Mouse (Mus musculus) forebrain, embryonic 10.5 days (tissue): Measurements from ENCODE around the gene Daam2. TPM values are rescaled to one million over a fixed set of nuclear protein-coding genes. Genes with fewer than 3 reads are reported as not detected.

Source experiments
- DNase-seq: peaks from one replicate; pipeline ENCODE4 v3.0.0-alpha.2; 2017; ENCODE audit warnings: low spot score; ENCODE audit errors: extremely low spot score
- H3K27ac ChIP-seq: fragments of 300-500 bp; sonication (generic); 2 replicates; pipeline ENCODE4 v1.5.1; 2016; ENCODE audit warnings: mild to moderate bottlenecking
- H3K27me3 ChIP-seq: fragments of 300-500 bp; sonication (generic); 2 replicates; pipeline ENCODE4 v1.6.1; 2016; ENCODE audit warnings: mild to moderate bottlenecking; ENCODE audit not compliant: poor library complexity, severe bottlenecking
- H3K36me3 ChIP-seq: fragments of 300-500 bp; sonication (generic); replicated peaks from 2 replicates; pipeline ENCODE4 v1.6.1; 2016; ENCODE audit warnings: mild to moderate bottlenecking, moderate library complexity
- H3K4me1 ChIP-seq: fragments of 300-500 bp; sonication (generic); 2 replicates; pipeline ENCODE4 v1.6.1; 2016
- H3K4me3 ChIP-seq: fragments of 300-500 bp; sonication (generic); 2 replicates; pipeline ENCODE4 v1.5.1; 2016; ENCODE audit warnings: mild to moderate bottlenecking, moderate library complexity
- H3K9me3 ChIP-seq: fragments of 300-500 bp; sonication (generic); 2 replicates; pipeline ENCODE4 v1.6.1; 2016; ENCODE audit warnings: mild to moderate bottlenecking, moderate library complexity
- WGBS: fragments of 180-500 bp; shearing (Covaris S2); methylation state at CpG from one replicate; pipeline ENCODE4 v1.1.7; 2016; 5-methylcytosine and 5-hydroxymethylcytosine counted together
- polyA plus RNA-seq: library from polyadenylated mRNA; unstranded; fragments of >200 nt; fragmentation: Nextera tagmentation; extraction: Ambion mirVana; gene quantifications from 2 replicates; pipeline ENCODE4 v1.2.1, GENCODE M21; 2016

Daam2 gene
- polyA plus RNA-seq, 1 experiment from 2014 or later: 1.7 TPM

DNA sequence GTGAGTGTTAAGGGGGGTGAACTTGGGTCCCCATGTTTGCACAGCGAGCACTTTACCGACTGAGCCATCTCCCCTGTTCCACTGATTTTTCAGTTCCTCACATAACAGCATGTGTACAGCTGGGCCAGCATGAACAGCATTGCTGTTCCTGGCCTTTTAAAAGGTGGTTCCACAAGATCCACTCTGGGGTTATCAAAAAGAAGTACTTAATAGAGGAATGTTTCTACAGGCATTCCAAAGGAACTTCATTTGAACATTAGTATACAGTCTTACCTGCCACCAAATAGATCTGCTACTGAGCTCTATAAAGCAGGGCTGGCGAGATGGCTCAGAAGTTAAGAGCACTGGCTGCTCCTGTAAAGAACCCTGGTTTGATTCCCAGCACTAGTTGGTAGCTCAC lies 8.0 kb downstream of the Daam2 start:
- H3K4me1 ChIP-seq: no peaks in the 10 kb centered on the region
- H3K4me3 ChIP-seq: no peak overlapping the region
- H3K27ac ChIP-seq: no peak overlapping the region
- H3K9me3 ChIP-seq: no peaks in the 10 kb centered on the region
- 90% methylated on average over 3 of the region's 3 CpGs for WGBS
- no peaks in the 10 kb centered on the region for H3K36me3 ChIP-seq
- no peak for DNase-seq
- H3K27me3 ChIP-seq: peaks cover under 1% of the 10 kb centered on the region; the same call in 1 of the 2 replicates

DNA sequence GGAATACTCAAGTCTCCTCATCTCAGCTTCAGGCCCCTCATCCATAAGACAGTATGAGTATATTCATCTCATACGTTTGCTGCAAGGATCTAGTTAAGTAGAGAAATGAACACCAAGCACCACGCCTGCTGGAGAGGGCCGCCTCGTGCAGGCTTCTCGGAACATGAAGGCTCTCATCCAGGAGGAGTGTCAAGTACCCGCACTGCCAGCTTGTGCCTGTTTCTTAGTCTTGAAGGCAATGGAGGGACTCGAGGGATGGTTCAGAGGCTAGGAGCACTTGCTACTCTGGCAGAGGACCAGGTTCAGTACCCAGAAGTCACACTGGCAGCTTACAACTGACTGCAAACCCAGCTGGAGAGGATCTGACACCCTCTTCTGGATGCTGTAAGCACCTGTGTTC lies 12.2 kb downstream of the Daam2 start:
- 89% methylated on average over 7 of the region's 7 CpGs for WGBS
- DNase-seq: no peak
- no peak overlapping the region for H3K27ac ChIP-seq
- no peaks in the 10 kb centered on the region for H3K27me3 ChIP-seq
- no peaks in the 10 kb centered on the region for H3K36me3 ChIP-seq
- H3K4me3 ChIP-seq: no peak overlapping the region
- no peaks in the 10 kb centered on the region for H3K4me1 ChIP-seq
- H3K9me3 ChIP-seq: no peaks in the 10 kb centered on the region; the same call in 1 of the 2 replicates

DNA sequence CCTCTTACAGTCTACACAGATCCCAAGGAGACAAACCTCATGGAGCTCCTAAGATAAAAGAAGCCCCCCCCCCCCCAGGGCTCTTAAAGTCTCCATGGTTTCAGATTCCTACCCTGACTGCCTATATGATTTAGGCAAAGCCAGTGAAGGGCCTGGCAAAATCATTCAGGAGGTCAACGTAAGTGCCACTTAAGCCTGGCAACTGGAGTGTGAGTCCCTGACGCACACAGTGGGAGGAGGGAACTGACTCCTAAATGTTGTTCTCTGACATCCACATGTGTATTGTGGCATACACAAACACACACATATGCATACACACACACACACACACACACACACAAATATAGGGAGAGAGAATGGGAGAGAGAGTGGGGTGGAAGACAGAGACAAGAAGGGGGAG lies 12.7 kb downstream of the Daam2 start:
- Histone ChIP-seq H3K9me3 (no peaks in the 10 kb centered on the region; the same call in 1 of the 2 replicates), H3K27me3 (no peaks in the 10 kb centered on the region), H3K4me3 (no peak overlapping the region), H3K4me1 (no peaks in the 10 kb centered on the region), H3K36me3 (no peaks in the 10 kb centered on the region), H3K27ac (no peak overlapping the region)
- 95% methylated on average over 2 of the region's 2 CpGs for WGBS
- DNase-seq: no peak

DNA sequence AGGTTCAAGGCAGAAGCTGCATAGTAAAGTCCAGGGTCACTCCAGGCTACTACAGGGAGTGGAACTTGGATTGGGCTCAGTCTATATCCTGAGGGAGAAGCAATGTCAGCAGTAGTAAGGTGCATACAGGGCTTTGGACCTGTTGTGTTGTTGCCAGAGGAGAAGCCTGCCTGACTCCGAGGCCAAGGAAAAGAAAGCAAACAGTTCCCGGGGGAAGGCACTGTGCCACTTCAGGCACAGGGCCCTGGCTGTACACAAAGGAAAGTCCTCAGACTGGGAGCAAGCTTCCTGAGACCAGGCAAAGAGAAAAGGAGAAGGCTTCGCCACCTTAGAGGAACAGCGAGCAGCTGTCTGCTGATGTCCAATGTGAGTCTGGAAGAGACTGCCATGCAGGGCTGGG lies 18.1 kb downstream of the Daam2 start:
- Histone ChIP-seq H3K36me3 (no peaks in the 10 kb centered on the region), H3K27me3 (no peaks in the 10 kb centered on the region), H3K27ac (no peak overlapping the region), H3K4me3 (no peak overlapping the region), H3K4me1 (peaks cover 6% of the 10 kb centered on the region), H3K9me3 (no peaks in the 10 kb centered on the region; the same call in 1 of the 2 replicates)
- no peak for DNase-seq
- WGBS: 87% methylated on average over 4 of the region's 4 CpGs

DNA sequence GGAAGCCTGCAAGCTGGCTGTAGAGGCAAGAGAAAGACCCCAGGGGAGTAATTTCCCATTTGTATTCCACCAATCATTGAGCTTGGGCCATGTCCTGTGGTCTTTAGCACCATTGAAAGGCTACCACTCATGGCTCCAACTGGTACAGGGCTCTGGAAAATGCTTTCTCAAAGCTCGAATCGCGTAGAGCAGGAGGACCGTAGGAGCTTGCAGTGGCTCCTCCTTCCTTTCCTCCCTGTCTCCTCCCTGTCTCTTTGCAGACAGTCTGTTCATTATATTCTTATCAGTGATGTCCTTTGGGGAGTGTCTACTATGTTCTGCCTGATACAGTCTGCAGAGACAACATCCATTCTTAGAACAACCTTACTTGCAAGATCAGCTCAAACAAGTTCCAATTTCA lies 18.7 kb downstream of the Daam2 start:
- DNase-seq: no peak
- peaks cover 12% of the 10 kb centered on the region for H3K4me1 ChIP-seq
- H3K4me3 ChIP-seq: no peak overlapping the region
- no peaks in the 10 kb centered on the region for H3K9me3 ChIP-seq
- no peaks in the 10 kb centered on the region for H3K36me3 ChIP-seq
- H3K27me3 ChIP-seq: no peaks in the 10 kb centered on the region
- H3K27ac ChIP-seq: no peak overlapping the region
- WGBS: 78% methylated on average over 4 of the region's 4 CpGs

DNA sequence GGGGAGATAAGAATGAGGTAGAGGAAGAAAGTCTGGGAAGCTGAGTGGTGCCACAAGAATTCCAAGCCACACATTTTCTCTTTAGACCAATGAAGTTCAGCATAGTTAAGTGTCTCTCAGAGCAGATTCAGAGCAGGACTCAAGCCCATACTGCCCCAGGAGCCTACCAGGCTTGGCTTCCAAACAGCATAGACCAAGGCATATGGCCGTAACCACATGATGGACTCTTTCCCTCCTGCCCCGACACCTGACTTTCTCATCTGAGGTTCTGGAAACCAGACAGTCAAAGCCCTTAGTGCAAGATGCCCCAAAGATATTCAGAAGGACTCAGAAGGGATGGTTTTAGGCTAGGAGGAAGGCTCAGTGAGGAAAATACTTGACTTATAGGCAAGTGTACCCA lies 19.6 kb downstream of the Daam2 start:
- Histone ChIP-seq H3K4me3 (no peak overlapping the region), H3K9me3 (no peaks in the 10 kb centered on the region), H3K36me3 (no peaks in the 10 kb centered on the region), H3K4me1 (peaks cover 21% of the 10 kb centered on the region), H3K27ac (no peak overlapping the region), H3K27me3 (no peaks in the 10 kb centered on the region)
- DNase-seq: no peak
- WGBS: 87% methylated on average over 2 of the region's 2 CpGs

DNA sequence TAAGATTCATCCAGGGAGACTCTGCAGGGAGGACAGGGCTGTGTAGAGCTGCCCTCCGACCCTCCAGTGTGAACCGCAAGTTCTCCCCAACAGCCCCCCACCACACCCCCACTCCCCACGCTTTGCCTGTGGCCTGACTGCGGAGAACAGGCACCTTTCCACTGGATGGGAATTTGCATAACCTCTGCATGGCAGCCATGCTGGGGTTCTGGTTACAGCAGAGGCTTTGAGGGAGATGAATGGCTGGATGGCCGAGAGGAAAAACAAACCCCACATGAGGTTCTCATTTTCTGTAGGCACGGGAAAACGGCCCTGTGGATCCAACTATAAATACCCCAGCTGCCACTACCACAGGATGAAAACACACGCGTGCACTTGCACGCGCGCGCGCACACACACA lies 23.4 kb downstream of the Daam2 start:
- H3K36me3 ChIP-seq: no peaks in the 10 kb centered on the region
- no peaks in the 10 kb centered on the region for H3K27me3 ChIP-seq
- DNase-seq: no peak
- H3K4me3 ChIP-seq: no peak overlapping the region
- peaks cover 36% of the 10 kb centered on the region for H3K4me1 ChIP-seq
- 75% methylated on average over 14 of the region's 14 CpGs for WGBS
- no peaks in the 10 kb centered on the region for H3K9me3 ChIP-seq
- H3K27ac ChIP-seq: peak overlapping the region; percentile 74

DNA sequence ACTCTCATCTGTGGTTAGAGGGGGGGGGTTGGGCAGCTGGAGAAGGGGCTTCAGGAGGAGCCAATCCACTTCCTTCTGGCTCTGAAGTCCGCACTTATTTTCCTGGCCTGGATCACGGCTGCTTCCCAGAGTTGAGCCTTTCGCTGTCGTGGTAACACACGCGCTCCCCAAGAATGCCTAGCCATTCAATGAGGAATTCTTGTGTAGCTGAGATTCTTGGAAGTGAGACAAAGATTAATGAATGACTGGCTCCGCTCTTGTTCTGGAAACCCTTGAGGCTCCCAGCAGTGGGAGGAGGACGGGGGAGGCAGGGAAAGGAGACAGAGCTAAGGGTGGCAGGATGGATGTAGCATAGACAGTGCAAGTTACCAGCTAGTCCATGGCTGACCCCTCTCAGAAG lies 24.9 kb downstream of the Daam2 start:
- no peaks in the 10 kb centered on the region for H3K36me3 ChIP-seq
- H3K4me3 ChIP-seq: no peak overlapping the region
- peaks cover 37% of the 10 kb centered on the region for H3K4me1 ChIP-seq
- DNase-seq: peak; percentile 54
- peak overlapping the region; percentile 74 for H3K27ac ChIP-seq
- WGBS: 40% methylated on average over 8 of the region's 8 CpGs
- no peaks in the 10 kb centered on the region for H3K27me3 ChIP-seq
- H3K9me3 ChIP-seq: no peaks in the 10 kb centered on the region

DNA sequence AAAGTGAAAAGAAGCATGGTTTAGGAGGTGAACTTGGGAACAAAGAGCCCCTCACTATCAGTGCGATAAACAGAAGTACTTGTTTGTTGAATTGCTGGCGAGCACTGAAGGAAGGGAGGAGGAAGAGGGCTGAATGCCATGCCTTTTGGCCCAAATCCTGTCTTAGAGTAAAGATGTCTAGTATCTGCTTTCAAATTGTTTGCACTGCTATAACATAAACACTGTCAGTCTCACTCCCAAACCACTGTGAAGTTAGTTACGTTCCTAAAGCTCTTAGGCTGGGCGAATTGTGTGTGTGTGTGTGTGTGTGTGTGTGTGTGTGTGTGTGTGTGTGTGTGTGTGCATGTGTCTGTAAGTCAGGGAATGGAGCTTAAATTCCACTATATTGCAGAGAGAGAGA lies 28.6 kb downstream of the Daam2 start:
- DNase-seq: no peak
- WGBS: 87% methylated on average over 4 of the region's 4 CpGs
- Histone ChIP-seq H3K4me1 (peaks cover 29% of the 10 kb centered on the region), H3K27ac (no peak overlapping the region), H3K36me3 (no peaks in the 10 kb centered on the region), H3K9me3 (no peaks in the 10 kb centered on the region), H3K27me3 (no peaks in the 10 kb centered on the region), H3K4me3 (no peak overlapping the region)

DNA sequence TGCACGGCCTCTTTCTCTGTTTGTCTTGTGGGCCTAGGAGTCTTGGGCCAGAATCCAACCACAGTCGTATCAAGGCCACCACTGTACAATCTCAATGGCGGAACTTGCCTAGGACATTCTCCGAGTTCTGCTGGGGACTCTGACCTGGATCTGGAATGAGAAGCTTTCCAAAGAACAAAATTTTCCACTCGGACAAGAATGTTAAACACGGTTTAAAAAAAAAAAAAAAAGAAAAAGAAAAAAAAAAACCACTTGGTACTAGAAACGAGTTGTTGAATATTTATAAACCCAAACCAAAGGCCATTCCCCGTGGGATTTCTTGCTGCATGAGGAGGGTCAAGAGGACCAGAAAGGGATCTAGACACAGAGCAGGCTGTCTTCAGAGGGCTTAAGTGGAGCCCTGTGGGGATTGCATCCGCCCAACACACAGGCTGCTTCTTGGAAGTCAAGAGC lies 29.9 kb downstream of the Daam2 start:
- no peaks in the 10 kb centered on the region for H3K27me3 ChIP-seq
- H3K4me1 ChIP-seq: peaks cover 16% of the 10 kb centered on the region
- H3K9me3 ChIP-seq: no peaks in the 10 kb centered on the region
- 85% methylated on average over 9 of the region's 9 CpGs for WGBS
- no peak overlapping the region for H3K27ac ChIP-seq
- no peaks in the 10 kb centered on the region for H3K36me3 ChIP-seq
- no peak for DNase-seq
- no peak overlapping the region for H3K4me3 ChIP-seq

DNA sequence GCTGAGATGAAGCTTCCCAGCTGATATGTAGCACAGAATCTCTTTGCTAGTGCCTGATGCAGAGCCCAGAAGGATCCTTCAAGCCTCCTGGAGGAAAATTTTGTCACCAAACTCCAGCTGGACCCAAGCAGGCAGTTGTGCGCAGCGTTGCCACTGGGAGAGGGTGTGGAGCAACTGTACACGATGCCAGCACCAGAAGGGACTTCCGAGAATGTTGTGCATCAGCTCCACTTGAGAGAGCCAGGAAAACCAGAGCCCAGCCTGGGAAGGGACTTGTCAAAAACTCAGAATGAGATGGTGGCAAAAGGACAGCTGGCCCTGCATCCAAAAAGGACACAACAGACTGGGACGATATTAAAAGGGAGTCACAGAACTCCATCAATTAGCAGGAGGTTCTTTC lies 32.5 kb downstream of the Daam2 start:
- H3K9me3 ChIP-seq: no peaks in the 10 kb centered on the region
- no peak for DNase-seq
- H3K27ac ChIP-seq: no peak overlapping the region
- H3K4me3 ChIP-seq: no peak overlapping the region
- no peaks in the 10 kb centered on the region for H3K36me3 ChIP-seq
- 93% methylated on average over 5 of the region's 5 CpGs for WGBS
- H3K27me3 ChIP-seq: no peaks in the 10 kb centered on the region
- H3K4me1 ChIP-seq: peaks cover 7% of the 10 kb centered on the region; the same call in 1 of the 2 replicates

DNA sequence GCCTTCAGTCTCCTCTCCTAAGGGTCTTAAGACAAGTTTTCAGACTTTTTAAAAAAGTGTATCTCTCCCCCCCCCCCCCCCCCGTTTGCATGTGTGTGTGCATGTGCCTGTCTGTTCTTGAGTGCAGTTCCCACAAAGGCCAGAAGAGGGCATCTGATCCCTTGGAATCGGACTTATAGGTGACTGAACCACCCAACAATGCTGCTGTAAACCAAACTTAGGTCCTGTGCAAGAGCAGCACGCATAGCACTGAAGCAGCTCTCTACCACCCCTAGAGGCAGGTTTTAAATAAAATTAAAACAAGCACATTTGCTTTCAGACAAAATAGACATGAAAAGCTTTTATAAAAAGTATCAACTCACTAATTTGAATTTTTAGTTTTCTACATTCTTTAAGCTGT lies 33.9 kb downstream of the Daam2 start:
- 29% methylated on average over 3 of the region's 3 CpGs for WGBS
- H3K27me3 ChIP-seq: no peaks in the 10 kb centered on the region

DNA sequence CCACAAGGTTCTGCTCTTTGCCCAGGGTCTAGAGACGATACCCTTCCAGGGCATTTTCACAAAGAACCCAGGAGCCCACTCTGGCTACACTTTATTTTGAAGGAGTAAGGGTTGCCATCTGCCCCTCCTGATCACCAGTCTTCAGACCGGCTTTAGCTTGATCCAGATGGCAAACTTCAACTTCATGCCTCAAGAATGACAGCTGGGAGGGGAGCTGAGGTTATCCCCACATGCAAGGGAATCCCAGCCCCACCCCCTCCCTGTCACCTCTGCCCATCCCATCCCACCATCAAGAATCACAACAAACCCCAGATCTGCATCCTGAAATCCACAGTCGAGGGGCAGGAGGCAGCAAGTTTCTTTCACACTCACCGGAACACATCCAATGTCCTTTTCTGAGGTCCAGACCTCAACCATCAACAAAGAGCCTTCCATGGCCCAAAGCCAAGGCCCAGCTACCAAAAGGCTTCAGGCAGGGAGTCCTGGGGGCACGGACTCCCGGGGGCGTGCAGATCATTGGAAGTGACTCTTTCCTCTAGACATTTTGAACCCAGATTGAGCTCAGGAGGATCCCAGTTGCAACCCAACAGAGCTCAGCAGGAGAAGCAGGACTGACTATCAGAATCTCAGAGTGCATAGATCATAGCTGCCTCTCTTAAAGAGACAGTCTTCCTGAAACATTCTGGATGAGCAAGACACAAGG lies 35.5 kb downstream of the Daam2 start:
- H3K9me3 ChIP-seq: no peaks in the 10 kb centered on the region
- no peaks in the 10 kb centered on the region for H3K36me3 ChIP-seq
- H3K27ac ChIP-seq: no peak overlapping the region
- no peak overlapping the region for H3K4me3 ChIP-seq
- 85% methylated on average over 7 of the region's 7 CpGs for WGBS
- H3K4me1 ChIP-seq: peaks cover 9% of the 10 kb centered on the region; the same call in 1 of the 2 replicates
- no peaks in the 10 kb centered on the region for H3K27me3 ChIP-seq
- DNase-seq: no peak

More for the DNA sequence above, 33.9 kb downstream of the Daam2 start:
- H3K36me3 ChIP-seq: no peaks in the 10 kb centered on the region
- no peak overlapping the region for H3K27ac ChIP-seq
- peak; percentile 41 for DNase-seq
- H3K9me3 ChIP-seq: no peaks in the 10 kb centered on the region
- no peaks in the 10 kb centered on the region; the same call in 1 of the 2 replicates for H3K4me1 ChIP-seq
- no peak overlapping the region for H3K4me3 ChIP-seq
